Mouse (Mus musculus): ENCODE data around the gene Uqcc2. TPM values are rescaled to one million over a fixed set of nuclear protein-coding genes. Genes with fewer than 3 reads are reported as not detected.

Gene Uqcc2
- polyA plus RNA-seq, 1 experiment = 630 TPM

DNA sequence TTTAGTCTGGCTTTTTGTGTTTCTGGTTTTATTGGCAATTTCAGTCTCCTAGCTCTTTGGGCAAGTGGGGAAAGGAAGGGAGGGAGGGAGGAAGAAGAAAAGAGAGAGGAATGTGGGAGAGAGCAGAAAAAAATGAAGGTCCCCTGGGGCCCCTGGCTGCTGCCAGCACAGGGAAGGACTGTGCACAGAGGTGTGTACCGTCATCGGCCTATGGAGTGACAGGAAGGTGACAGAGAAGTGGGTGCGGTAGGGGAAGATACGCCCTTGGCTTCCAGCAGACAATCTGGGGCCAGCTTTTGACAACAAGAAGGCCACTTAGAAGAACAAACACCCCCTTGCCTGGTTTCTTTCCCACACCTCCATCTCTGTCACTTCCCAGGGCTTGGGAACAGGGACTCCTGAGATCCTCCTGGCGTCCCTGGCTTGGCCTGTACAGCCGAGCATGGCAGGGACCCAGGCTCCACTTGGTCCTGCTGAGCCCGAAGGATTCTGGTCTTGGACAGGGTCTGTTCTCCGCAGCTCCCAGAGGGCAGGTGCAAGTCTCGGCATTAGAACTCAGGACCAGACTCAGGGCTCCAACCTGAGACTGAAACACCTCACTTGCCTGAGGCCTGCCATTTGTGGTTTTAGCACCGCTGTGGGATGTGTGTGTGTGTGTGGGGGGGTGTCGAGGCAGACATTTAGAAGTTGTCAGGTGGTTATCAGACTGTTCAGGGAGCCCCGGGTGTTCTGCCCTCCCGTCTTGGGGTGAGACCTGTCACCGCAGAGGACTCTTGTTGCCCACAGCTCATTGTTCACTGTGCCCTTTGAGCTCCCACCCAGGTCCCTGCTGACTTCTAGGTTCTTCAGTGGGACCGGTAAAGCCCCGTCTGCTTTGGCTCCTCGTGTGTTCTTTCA, 58.6 kb downstream of the Uqcc2 start:
- Histone ChIP-seq H3K27me3 (ENCODE audit: control insufficient read depth, insufficient read depth, insufficient read length) (no peaks in the 10 kb centered on the region), H3K79me3 (ENCODE audit: low read depth) (peaks cover 16% of the 10 kb centered on the region), H3K36me3 (ENCODE audit: control insufficient read depth, insufficient read depth) (peaks cover 6% of the 10 kb centered on the region), H3ac (ENCODE audit: control insufficient read depth, insufficient read length, low read depth) (no peak overlapping the region), H3K79me2 (ENCODE audit: control insufficient read depth, insufficient read depth) (peaks cover 65% of the 10 kb centered on the region), H3K4me3 (ENCODE audit: insufficient read depth, poor library complexity, severe bottlenecking) (no peak overlapping the region)
- no peak for TF ChIP-seq MYOG (IDR thresholded peaks at IDR 0.05; ENCODE audit: control insufficient read depth, extremely low read depth, insufficient read length)
- no peak for TF ChIP-seq MYOD1 (IDR thresholded peaks at IDR 0.05; ENCODE audit: control insufficient read depth, insufficient read length, low read depth)
- TF ChIP-seq MAX (IDR thresholded peaks at IDR 0.05) = no peak
- TF ChIP-seq USF1 (IDR thresholded peaks at IDR 0.05; ENCODE audit: low read depth) = no peak
- TF ChIP-seq FOSL1 (IDR thresholded peaks at IDR 0.05; ENCODE audit: insufficient read depth, low read length, poor library complexity, severe bottlenecking) = no peak
- no peak for TF ChIP-seq CTCF (IDR thresholded peaks at IDR 0.05; ENCODE audit: control insufficient read depth, insufficient read depth, insufficient read length)
- TF ChIP-seq CEBPB (IDR thresholded peaks at IDR 0.05; ENCODE audit: low read depth) = no peak

GRCm38 (mm10) chr17:27074236-27074635, 59.5 kb downstream of the Uqcc2 start:
- H3K36me3 ChIP-seq (ENCODE audit: control insufficient read depth, insufficient read depth) = peaks cover 6% of the 10 kb centered on the region
- H3K27me3 ChIP-seq (ENCODE audit: control insufficient read depth, insufficient read depth, insufficient read length) = no peaks in the 10 kb centered on the region
- H3K4me3 ChIP-seq (ENCODE audit: insufficient read depth, poor library complexity, severe bottlenecking) = no peak overlapping the region
- TF ChIP-seq CEBPB (IDR thresholded peaks at IDR 0.05; ENCODE audit: low read depth) = no peak
- TF ChIP-seq MYOD1 (IDR thresholded peaks at IDR 0.05; ENCODE audit: control insufficient read depth, insufficient read length, low read depth) = no peak
- no peak for TF ChIP-seq USF1 (IDR thresholded peaks at IDR 0.05; ENCODE audit: low read depth)
- no peak for TF ChIP-seq CTCF (IDR thresholded peaks at IDR 0.05; ENCODE audit: control insufficient read depth, insufficient read depth, insufficient read length)
- H3K79me3 ChIP-seq (ENCODE audit: low read depth) = peaks cover 19% of the 10 kb centered on the region
- no peak overlapping the region for H3ac ChIP-seq (ENCODE audit: control insufficient read depth, insufficient read length, low read depth)
- H3K79me2 ChIP-seq (ENCODE audit: control insufficient read depth, insufficient read depth) = peaks cover 62% of the 10 kb centered on the region

- H3K4me3 ChIP-seq (ENCODE audit: insufficient read depth, poor library complexity, severe bottlenecking) = no peak overlapping the region
- H3K27me3 ChIP-seq (ENCODE audit: control insufficient read depth, insufficient read depth, insufficient read length) = no peaks in the 10 kb centered on the region
- H3ac ChIP-seq (ENCODE audit: control insufficient read depth, insufficient read length, low read depth) = no peak overlapping the region
- H3K79me2 ChIP-seq (ENCODE audit: control insufficient read depth, insufficient read depth) = peaks cover 63% of the 10 kb centered on the region
- TF ChIP-seq MYOG (IDR thresholded peaks at IDR 0.05; ENCODE audit: control insufficient read depth, extremely low read depth, insufficient read length) (no peak), FOSL1 (IDR thresholded peaks at IDR 0.05; ENCODE audit: insufficient read depth, low read length, poor library complexity, severe bottlenecking) (no peak), USF1 (IDR thresholded peaks at IDR 0.05; ENCODE audit: low read depth) (no peak), CTCF (IDR thresholded peaks at IDR 0.05; ENCODE audit: control insufficient read depth, insufficient read depth, insufficient read length) (no peak), MYOD1 (IDR thresholded peaks at IDR 0.05; ENCODE audit: control insufficient read depth, insufficient read length, low read depth) (no peak), CEBPB (IDR thresholded peaks at IDR 0.05; ENCODE audit: low read depth) (no peak), MAX (IDR thresholded peaks at IDR 0.05) (no peak)
- peaks cover 18% of the 10 kb centered on the region for H3K79me3 ChIP-seq (ENCODE audit: low read depth)
- peaks cover 6% of the 10 kb centered on the region for H3K36me3 ChIP-seq (ENCODE audit: control insufficient read depth, insufficient read depth)
Observed at GRCm38 (mm10) chr17:27073778-27074177, 59.9 kb downstream of the Uqcc2 start.

DNA sequence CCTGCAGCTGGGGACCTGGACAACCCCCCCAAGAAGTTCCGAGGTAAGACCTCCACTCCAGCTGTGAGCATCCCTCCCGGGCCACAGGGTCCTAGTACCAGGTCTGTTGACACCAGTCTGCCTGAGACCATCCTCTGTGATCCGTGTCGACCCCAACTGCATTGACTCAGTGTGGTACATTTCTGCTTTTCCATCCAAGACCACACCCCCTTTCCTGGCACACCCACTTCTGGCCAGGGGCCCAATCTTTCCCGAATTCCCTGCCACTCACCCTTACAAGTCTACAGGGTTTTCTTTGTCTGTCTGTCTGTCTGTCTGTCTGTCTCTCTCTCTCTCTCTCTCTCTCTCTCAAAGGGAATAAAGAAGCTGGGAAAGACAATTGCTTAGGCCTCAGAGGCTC, 60.6 kb downstream of the Uqcc2 start:
- TF ChIP-seq MAX (IDR thresholded peaks at IDR 0.05) (no peak), MYOG (IDR thresholded peaks at IDR 0.05; ENCODE audit: control insufficient read depth, extremely low read depth, insufficient read length) (no peak), USF1 (IDR thresholded peaks at IDR 0.05; ENCODE audit: low read depth) (no peak), MYOD1 (IDR thresholded peaks at IDR 0.05; ENCODE audit: control insufficient read depth, insufficient read length, low read depth) (no peak)
- Histone ChIP-seq H3ac (ENCODE audit: control insufficient read depth, insufficient read length, low read depth) (no peak overlapping the region), H3K79me2 (ENCODE audit: control insufficient read depth, insufficient read depth) (peaks cover 60% of the 10 kb centered on the region), H3K27me3 (ENCODE audit: control insufficient read depth, insufficient read depth, insufficient read length) (no peaks in the 10 kb centered on the region), H3K4me3 (ENCODE audit: insufficient read depth, poor library complexity, severe bottlenecking) (no peak overlapping the region), H3K79me3 (ENCODE audit: low read depth) (peaks cover 18% of the 10 kb centered on the region), H3K36me3 (ENCODE audit: control insufficient read depth, insufficient read depth) (peaks cover 6% of the 10 kb centered on the region)

Small RNA genes within 50 kb of the gene (microRNA-seq; reads per million reads assigned to microRNA genes)
- gene Mir7677 (ENCODE audit: borderline microRNAs expressed) = 0.28 reads per million

Other genes with a start within 250 kb of the Uqcc2 start
- 30.9 TPM for gene Kifc5b, start 216.8 kb downstream of the Uqcc2 start, polyA plus RNA-seq (2012; fragmentation: generic; extraction: Trizol)
- 7.3 TPM for gene Phf1, start 200.9 kb downstream of the Uqcc2 start, polyA plus RNA-seq (2012; fragmentation: generic; extraction: Trizol)
- gene Cuta, start 194.3 kb downstream of the Uqcc2 start, polyA plus RNA-seq (2012; fragmentation: generic; extraction: Trizol) = 166 TPM
- gene Syngap1, start 192.7 kb downstream of the Uqcc2 start, polyA plus RNA-seq (2012; fragmentation: generic; extraction: Trizol) = 3.0 TPM
- gene Zbtb9, start 160.7 kb downstream of the Uqcc2 start, polyA plus RNA-seq (2012; fragmentation: generic; extraction: Trizol) = 6.8 TPM
- 95.1 TPM for gene Bak1, start 104.9 kb downstream of the Uqcc2 start, polyA plus RNA-seq (2012; fragmentation: generic; extraction: Trizol)
- 20.0 TPM for gene Itpr3, start 76.6 kb downstream of the Uqcc2 start, polyA plus RNA-seq (2012; fragmentation: generic; extraction: Trizol)
- gene Ip6k3, start 33.9 kb upstream of the Uqcc2 start, polyA plus RNA-seq (2012; fragmentation: generic; extraction: Trizol) = 0.08 TPM
- gene Lemd2, start 70.6 kb upstream of the Uqcc2 start, polyA plus RNA-seq (2012; fragmentation: generic; extraction: Trizol) = 45.9 TPM

All from C2C12 (cell line).